Mouse (Mus musculus): ENCODE results near the gene Gm20388.
A peak's percentile ranks its signal among the peaks of the same experiment; 100 is the strongest.

Gm20388 gene

GRCm38 (mm10) chr8:121887547-121887946 lies 1976.9 kb downstream of the Gm20388 start:
- DNase-seq (ENCODE audit: inconsistent ontology term): no peak

- DNase-seq (ENCODE audit: inconsistent ontology term): no peak
Observed at GRCm38 (mm10) chr8:121889317-121889716, 1978.7 kb downstream of the Gm20388 start.

- no peak for DNase-seq (ENCODE audit: inconsistent ontology term)
Observed at GRCm38 (mm10) chr8:121889810-121890785, 1979.5 kb downstream of the Gm20388 start.

- DNase-seq (ENCODE audit: inconsistent ontology term): peak; percentile 77
Observed at GRCm38 (mm10) chr8:121892875-121893274, 1982.2 kb downstream of the Gm20388 start.

GRCm38 (mm10) chr8:121895910-121896309 lies 1985.3 kb downstream of the Gm20388 start:
- DNase-seq (ENCODE audit: inconsistent ontology term): no peak

GRCm38 (mm10) chr8:121896476-121897145 lies 1986.0 kb downstream of the Gm20388 start:
- no peak for DNase-seq (ENCODE audit: inconsistent ontology term)

- DNase-seq (ENCODE audit: inconsistent ontology term): no peak
Observed at GRCm38 (mm10) chr8:121897205-121897604, 1986.6 kb downstream of the Gm20388 start.

- DNase-seq (ENCODE audit: inconsistent ontology term): peak; percentile 77
Observed at GRCm38 (mm10) chr8:121897871-121898381, 1987.3 kb downstream of the Gm20388 start.

GRCm38 (mm10) chr8:121898401-121898931 lies 1987.8 kb downstream of the Gm20388 start:
- peak; percentile 90 for DNase-seq (ENCODE audit: inconsistent ontology term)

- no peak for DNase-seq (ENCODE audit: inconsistent ontology term)
Observed at GRCm38 (mm10) chr8:121899180-121900044, 1988.8 kb downstream of the Gm20388 start.

- DNase-seq (ENCODE audit: inconsistent ontology term): peak; percentile 95
Observed at GRCm38 (mm10) chr8:121901498-121902236, 1991.0 kb downstream of the Gm20388 start.

GRCm38 (mm10) chr8:121903977-121904376 lies 1993.3 kb downstream of the Gm20388 start:
- DNase-seq (ENCODE audit: inconsistent ontology term): no peak

GRCm38 (mm10) chr8:121904999-121905398 lies 1994.4 kb downstream of the Gm20388 start:
- no peak for DNase-seq (ENCODE audit: inconsistent ontology term)

- DNase-seq (ENCODE audit: inconsistent ontology term): no peak
Observed at GRCm38 (mm10) chr8:121905420-121905819, 1994.8 kb downstream of the Gm20388 start.

GRCm38 (mm10) chr8:121905864-121906263 lies 1995.2 kb downstream of the Gm20388 start:
- no peak for DNase-seq (ENCODE audit: inconsistent ontology term)

- DNase-seq (ENCODE audit: inconsistent ontology term): peak; percentile 64
Observed at GRCm38 (mm10) chr8:121906542-121907512, 1996.2 kb downstream of the Gm20388 start.

GRCm38 (mm10) chr8:121907587-121908248 lies 1997.1 kb downstream of the Gm20388 start, which contains the start of gene Slc7a5:
Gene Slc7a5, minus strand, starts transcription at chr8:121907694.
- DNase-seq (ENCODE audit: inconsistent ontology term): peak; percentile 98

- no peak for DNase-seq (ENCODE audit: inconsistent ontology term)
Observed at GRCm38 (mm10) chr8:121908378-121909147, 1997.9 kb downstream of the Gm20388 start.

Data from Muller cell, postnatal 12 days (primary cell).